Mouse (Mus musculus) forebrain, embryonic 16.5 days (tissue): Measurements from ENCODE around the gene Acss2. TPM values are rescaled to one million over a fixed set of nuclear protein-coding genes. Genes with fewer than 3 reads are reported as not detected.
A peak's percentile ranks its signal among the peaks of the same experiment; 100 is the strongest.

Source experiments
- ATAC-seq: fragments of 200-750 bp; cut with Nextera tagmentation; 2 replicates; pipeline ENCODE4 v1.8.0; 2017; ENCODE audit warnings: mild to moderate bottlenecking, moderate library complexity
- H3K27ac ChIP-seq: fragments of 300-500 bp; sonication (generic); 2 replicates; pipeline ENCODE4 v1.5.1; 2014; ENCODE audit warnings: low read length, control low read depth
- H3K27me3 ChIP-seq: fragments of 300-500 bp; sonication (generic); replicated peaks from 2 replicates; pipeline ENCODE4 v1.6.1; 2014; ENCODE audit warnings: low read length; ENCODE audit not compliant: control insufficient read depth, insufficient read depth
- H3K36me3 ChIP-seq: fragments of 300-500 bp; sonication (generic); 2 replicates; pipeline ENCODE4 v1.6.1; 2014; ENCODE audit not compliant: control insufficient read depth, insufficient read depth
- H3K4me1 ChIP-seq: fragments of 300-500 bp; sonication (generic); replicated peaks from 2 replicates; pipeline ENCODE4 v1.6.1; 2014; ENCODE audit warnings: low read length; ENCODE audit not compliant: control insufficient read depth, insufficient read depth
- H3K4me2 ChIP-seq: fragments of 300-500 bp; sonication (generic); 2 replicates; pipeline ENCODE4 v1.6.1; 2014; ENCODE audit warnings: mild to moderate bottlenecking, low read length, control low read depth
- H3K4me3 ChIP-seq: fragments of 300-500 bp; sonication (generic); replicated peaks from 2 replicates; pipeline ENCODE4 v1.5.1; 2014; ENCODE audit warnings: mild to moderate bottlenecking, low read length, control low read depth
- H3K9ac ChIP-seq: fragments of 300-500 bp; sonication (generic); replicated peaks from 2 replicates; pipeline ENCODE4 v1.6.1; 2014; ENCODE audit warnings: low read depth, low read length, control low read depth
- H3K9me3 ChIP-seq: fragments of 300-500 bp; sonication (generic); 2 replicates; pipeline ENCODE4 v1.6.1; 2016; ENCODE audit warnings: low read length; ENCODE audit not compliant: control insufficient read depth
- WGBS: fragments of 180-500 bp; shearing (Covaris S2); extraction: QIAGEN DNeasy Blood & Tissue Kit; methylation state at CpG from one replicate; pipeline ENCODE4 v1.1.7; 2014; 5-methylcytosine and 5-hydroxymethylcytosine counted together
- polyA plus RNA-seq: library from polyadenylated mRNA; unstranded; fragments of >200 nt; fragmentation: Nextera tagmentation; extraction: Ambion mirVana; gene quantifications from 2 replicates; pipeline ENCODE4 v1.2.1, GENCODE M21; 2015

The Acss2 gene
- 22.3 and 22.8 TPM in 2 replicates for polyA plus RNA-seq

DNA sequence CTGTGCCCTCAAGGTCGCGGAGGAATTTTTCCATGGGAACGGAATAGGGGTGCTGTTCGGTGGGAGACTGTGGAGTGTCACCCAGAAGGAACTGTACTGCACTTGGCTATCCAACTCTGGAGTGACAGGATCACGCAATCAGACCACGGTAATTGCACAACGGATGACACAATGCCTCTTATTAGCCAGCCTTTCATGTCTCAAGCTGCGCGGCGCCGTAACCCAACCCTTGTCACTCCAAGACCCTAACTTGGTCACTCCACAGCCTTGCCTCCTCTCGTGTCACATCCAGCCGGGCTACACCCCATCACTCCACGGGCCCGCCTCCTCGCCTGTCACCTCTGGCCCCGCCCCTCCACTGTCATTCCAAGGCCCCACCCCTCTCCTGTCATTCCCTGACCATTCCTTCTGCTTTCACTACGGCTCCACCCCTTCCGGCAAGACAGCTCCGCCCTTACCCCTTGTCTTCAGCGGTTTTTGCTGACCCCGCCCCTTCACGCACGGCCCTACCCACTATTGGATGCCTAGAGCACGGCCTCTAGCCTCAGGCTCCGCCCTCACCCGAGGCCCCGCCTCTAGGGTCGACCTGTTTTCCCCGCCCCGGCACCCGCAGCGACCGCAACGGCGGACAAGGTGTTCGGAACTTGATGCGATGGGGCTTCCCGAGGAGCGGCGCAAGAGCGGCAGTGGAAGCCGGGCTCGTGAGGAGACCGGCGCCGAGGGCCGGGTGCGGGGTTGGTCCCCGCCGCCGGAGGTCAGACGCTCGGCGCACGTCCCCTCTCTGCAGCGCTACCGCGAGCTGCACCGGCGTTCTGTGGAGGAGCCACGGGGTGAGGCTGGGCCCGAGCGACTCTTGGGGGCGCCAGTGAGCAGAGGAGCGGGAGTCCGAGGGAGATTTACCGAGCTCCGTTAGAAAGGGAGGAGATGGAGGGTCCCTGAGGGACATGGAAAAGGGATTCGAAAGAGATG is at the start of gene Acss2, which contains the start of gene Ggt7:
Gene Acss2, plus strand, starts transcription at position 494 of the 969 bp plus-strand sequence.
Gene Ggt7, minus strand, starts transcription at position 783 of the 969 bp plus-strand sequence.
- WGBS: 3% methylated on average over 68 of the region's 70 CpGs

DNA sequence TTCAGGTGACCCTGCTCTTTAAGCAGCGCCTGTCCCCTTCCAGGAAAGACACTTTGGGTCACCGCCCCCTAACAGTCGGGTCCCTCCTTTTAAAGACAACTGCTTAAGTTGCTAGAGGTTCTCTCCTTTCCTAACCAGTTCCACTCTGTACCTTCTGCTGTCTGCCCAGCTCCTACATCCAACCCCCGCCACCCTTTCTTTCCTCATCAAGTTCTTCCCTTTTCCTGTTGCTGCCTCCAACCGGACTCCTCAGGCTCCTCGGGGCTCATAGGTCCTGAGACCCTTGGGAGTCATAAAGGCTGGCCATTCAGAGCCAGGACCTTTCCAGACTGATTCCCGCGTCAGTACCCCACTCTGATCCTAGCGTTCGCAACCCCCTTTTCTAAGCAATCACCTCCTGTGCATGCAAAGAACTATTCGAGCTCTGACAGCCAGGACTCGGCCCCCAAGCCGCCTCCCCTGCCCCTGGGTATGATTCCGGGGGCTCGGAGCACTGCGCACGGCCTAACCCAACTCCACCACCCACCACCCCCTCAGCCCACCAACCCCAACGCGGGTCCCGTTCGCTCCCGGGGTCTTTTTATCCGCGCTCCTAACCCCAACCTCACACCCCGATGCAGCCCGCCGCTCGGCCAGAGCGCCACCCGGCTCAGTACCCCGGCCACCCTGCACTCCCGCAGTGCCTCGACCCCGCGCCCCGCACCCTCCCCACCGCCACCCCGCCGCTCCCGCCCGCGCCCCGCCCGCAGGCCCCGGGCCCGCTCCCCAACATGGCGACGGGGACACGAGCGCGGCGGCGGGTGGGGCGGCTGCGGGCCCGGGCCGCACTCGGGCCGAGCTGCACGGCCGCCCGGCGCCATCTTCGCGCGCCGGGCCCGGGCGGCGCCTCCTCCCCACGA is 44.8 kb upstream of the Acss2 start:
- under 1% methylated on average over 70 of the region's 71 CpGs for WGBS
- peak overlapping the region; percentile 86 for H3K4me2 ChIP-seq

More for the DNA sequence above, at the start of gene Acss2, which contains the start of gene Ggt7:
- Histone ChIP-seq H3K36me3 (no peaks in the 10 kb centered on the region), H3K4me1 (peaks cover 29% of the 10 kb centered on the region), H3K9me3 (no peaks in the 10 kb centered on the region), H3K9ac (peak within 1 kb of the TSS; percentile 73), H3K27ac (peak within 1 kb of the TSS; percentile 66), H3K4me3 (peak within 1 kb of the TSS; percentile 78), H3K4me2 (peak within 1 kb of the TSS; percentile 73), H3K27me3 (no peaks in the 10 kb centered on the region)
- peak; percentile 98 for ATAC-seq

DNA sequence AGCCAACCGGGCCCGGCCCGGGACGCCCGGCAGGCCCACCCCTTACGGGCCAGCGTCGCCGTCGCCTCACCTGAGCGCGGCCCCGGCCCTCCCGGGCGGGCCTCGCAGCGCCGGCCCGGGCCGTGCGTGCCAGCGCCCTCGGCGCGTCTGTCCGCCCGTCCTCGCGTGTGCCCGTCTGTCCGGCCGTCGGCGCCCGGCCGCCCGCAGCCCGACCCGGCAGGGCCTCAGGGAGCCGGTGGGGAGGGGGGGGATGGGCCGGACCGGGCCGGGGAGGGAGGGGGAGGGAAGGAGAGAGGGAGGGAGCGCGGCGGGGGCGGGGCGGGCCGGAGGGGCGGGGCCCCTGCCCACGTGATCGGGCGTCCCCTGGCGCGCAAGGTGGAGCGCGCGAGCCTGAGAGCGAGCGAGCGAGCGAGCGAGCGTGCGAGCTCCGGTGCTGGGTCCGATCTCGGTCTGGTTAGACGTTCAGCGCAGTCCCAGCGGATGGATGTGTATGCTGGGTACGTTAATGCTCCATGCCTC is 44.1 kb upstream of the Acss2 start, which contains the start of gene Ncoa6:
Gene Ncoa6, minus strand, starts transcription at position 325 of the 519 bp plus-strand sequence.
- ATAC-seq: peak; percentile 82
- Histone ChIP-seq H3K27ac (peak within 1 kb of the TSS; percentile 86), H3K9me3 (no peaks in the 10 kb centered on the region), H3K27me3 (no peaks in the 10 kb centered on the region), H3K9ac (peak within 1 kb of the TSS; percentile 97), H3K36me3 (no peaks in the 10 kb centered on the region), H3K4me2 (peak within 1 kb of the TSS; percentile 86), H3K4me3 (peak within 1 kb of the TSS; percentile 86), H3K4me1 (peaks cover 31% of the 10 kb centered on the region)
- under 1% methylated on average over 48 of the region's 72 CpGs for WGBS

More for the DNA sequence above, 44.8 kb upstream of the Acss2 start:
- ATAC-seq: peak; percentile 3
- peaks cover 31% of the 10 kb centered on the region for H3K4me1 ChIP-seq
- H3K4me3 ChIP-seq: peak overlapping the region; percentile 86
- H3K9ac ChIP-seq: peak overlapping the region; percentile 97
- no peaks in the 10 kb centered on the region for H3K36me3 ChIP-seq
- peak overlapping the region; percentile 86 for H3K27ac ChIP-seq
- H3K9me3 ChIP-seq: no peaks in the 10 kb centered on the region
- H3K27me3 ChIP-seq: no peaks in the 10 kb centered on the region

DNA sequence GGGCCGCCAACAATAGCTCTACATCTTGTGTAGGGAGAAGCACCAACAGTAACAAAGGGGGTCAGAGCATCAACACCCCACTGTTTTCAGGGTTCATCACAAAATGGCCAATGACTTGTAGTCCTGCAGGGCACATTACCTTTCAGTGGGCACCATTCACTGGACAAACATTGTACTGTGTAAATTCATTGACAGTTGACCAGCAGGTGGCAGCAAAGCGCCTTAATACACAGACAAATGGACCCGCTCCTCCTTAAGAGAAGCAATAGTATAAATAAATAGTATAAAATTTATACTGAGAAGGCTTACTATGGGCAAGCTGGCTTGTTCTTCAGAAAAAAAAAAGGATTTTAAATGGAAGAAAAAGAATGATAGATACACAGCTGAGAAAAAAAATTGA is 35.7 kb upstream of the Acss2 start:
- ATAC-seq: no peak
- H3K9me3 ChIP-seq: no peaks in the 10 kb centered on the region
- no peak overlapping the region for H3K4me2 ChIP-seq
- H3K4me1 ChIP-seq: no peaks in the 10 kb centered on the region
- WGBS: 41% methylated on average over 3 of the region's 3 CpGs
- no peak overlapping the region for H3K4me3 ChIP-seq
- H3K36me3 ChIP-seq: no peaks in the 10 kb centered on the region
- H3K9ac ChIP-seq: no peak overlapping the region
- H3K27me3 ChIP-seq: no peaks in the 10 kb centered on the region
- H3K27ac ChIP-seq: no peak overlapping the region

DNA sequence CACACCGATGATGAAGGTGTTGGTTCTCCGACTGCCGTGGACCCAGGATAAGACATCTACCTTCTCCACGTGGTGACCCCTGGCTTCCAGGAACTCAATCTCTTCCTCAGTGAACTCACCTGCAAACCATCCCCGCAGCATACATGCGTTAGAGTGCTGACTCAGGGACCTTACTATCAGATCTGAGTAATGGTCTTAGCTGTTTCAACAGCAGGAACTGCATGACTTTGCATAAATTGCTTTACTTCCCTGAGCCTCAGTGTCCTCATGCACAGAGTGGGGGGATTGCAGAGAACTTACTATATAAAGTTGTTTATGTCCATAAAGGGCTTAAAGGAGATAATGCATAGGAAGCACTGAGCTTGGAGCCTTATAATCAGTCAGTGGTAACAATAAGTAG is 26.8 kb upstream of the Acss2 start:
- H3K4me1 ChIP-seq: no peaks in the 10 kb centered on the region
- H3K9ac ChIP-seq: no peak overlapping the region
- no peak for ATAC-seq
- H3K9me3 ChIP-seq: no peaks in the 10 kb centered on the region
- WGBS: 96% methylated on average over 6 of the region's 6 CpGs
- peaks cover 7% of the 10 kb centered on the region for H3K36me3 ChIP-seq
- H3K4me3 ChIP-seq: no peak overlapping the region
- H3K27ac ChIP-seq: no peak overlapping the region
- no peak overlapping the region for H3K4me2 ChIP-seq
- H3K27me3 ChIP-seq: no peaks in the 10 kb centered on the region

DNA sequence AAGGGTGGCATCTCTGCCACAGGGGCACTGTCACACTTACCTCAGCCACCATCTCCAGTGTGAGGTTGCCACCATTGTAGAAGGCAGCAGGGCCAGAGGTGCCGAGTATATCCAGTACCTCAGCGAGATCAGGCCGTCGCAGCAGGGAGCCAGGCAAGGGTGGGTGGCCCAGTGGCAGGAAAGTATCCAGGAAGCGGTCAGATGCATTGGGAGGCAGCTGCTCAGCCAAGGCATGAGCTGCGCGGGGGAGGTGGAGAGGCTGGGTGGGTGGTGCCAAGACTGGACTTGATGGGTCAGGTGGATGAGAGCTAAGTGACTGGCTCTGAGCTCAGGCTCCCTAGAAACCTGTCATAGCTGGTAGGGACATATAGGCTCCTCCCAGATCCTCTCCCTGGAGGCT is 15.2 kb upstream of the Acss2 start:
- Histone ChIP-seq H3K36me3 (peaks cover 9% of the 10 kb centered on the region), H3K9me3 (no peaks in the 10 kb centered on the region), H3K4me2 (no peak overlapping the region), H3K4me3 (no peak overlapping the region), H3K4me1 (peaks cover 3% of the 10 kb centered on the region; the same call in 1 of the 2 replicates), H3K9ac (no peak overlapping the region), H3K27ac (no peak overlapping the region), H3K27me3 (no peaks in the 10 kb centered on the region)
- 90% methylated on average over 7 of the region's 7 CpGs for WGBS
- no peak for ATAC-seq

DNA sequence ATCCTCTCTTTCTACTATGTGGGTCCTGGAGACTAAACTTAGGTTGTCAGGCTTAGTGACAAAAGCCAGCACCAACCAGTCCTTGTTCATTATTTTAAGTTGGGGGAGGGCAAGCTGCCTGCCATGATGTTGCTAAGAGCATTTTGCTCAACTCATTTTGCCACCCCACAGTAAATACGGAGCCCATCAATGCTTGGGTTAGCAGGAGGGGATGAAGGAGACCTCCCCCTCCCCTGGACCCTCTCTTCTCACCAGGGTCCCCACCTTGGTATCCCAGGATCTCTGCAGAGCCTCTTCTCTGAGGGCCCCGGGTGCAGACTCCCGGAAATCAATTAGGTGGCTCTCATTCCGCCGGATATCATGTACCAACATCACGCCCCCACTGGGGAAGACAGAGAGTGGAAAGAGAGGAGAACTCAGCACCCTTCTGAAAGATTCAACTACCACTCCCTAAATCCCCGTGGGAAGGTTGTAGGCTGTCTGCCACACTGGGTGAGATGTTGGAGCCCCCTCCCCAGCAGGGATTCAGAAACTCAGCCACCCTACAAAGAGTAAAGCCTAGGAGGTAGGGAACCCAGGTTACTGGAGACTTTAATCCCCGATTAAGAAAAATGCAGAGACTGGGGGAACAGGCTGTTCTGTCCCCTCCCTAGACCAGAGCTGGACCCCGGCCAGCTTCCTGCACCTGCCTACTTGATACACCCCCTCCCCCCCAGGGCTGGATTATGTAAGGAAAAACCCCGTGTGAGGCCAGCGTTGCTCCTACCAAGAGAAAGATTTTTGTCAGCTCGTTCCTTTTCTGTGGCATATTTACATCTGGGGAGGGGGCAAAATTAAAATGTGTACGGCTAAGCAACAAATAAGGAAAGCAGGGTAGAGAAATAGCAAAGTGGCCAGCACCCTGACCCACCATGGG is 13.1 kb upstream of the Acss2 start:
- Histone ChIP-seq H3K9ac (no peak overlapping the region), H3K27ac (no peak overlapping the region), H3K4me1 (peaks cover 6% of the 10 kb centered on the region; the same call in 1 of the 2 replicates), H3K9me3 (no peaks in the 10 kb centered on the region), H3K4me3 (no peak overlapping the region), H3K27me3 (no peaks in the 10 kb centered on the region), H3K4me2 (no peak overlapping the region), H3K36me3 (peaks cover 2% of the 10 kb centered on the region; the same call in 1 of the 2 replicates)
- 40% methylated on average over 13 of the region's 13 CpGs for WGBS
- no peak for ATAC-seq

DNA sequence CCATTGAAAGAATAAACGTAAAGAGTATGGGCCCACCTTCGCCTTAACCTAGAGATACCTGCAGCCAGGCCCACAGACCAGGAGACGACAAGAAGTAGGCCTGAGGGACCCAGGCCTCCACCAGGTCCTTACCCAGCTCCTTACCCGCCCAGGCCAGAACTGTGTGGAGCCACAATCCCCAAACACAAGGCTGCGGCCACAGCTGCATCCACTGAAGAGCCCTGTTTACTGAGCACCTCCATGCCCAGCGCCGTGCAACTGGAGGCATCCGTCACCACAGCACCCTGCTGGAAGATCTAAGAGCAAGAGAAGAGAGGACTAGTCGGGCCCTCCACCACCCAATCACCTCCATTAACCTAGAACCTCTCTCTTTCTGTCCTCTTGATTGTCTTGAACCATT is 11.9 kb upstream of the Acss2 start:
- peaks cover 6% of the 10 kb centered on the region; the same call in 1 of the 2 replicates for H3K4me1 ChIP-seq
- H3K27ac ChIP-seq: no peak overlapping the region
- no peaks in the 10 kb centered on the region for H3K9me3 ChIP-seq
- ATAC-seq: no peak
- H3K27me3 ChIP-seq: no peaks in the 10 kb centered on the region
- WGBS: 90% methylated on average over 9 of the region's 9 CpGs
- H3K9ac ChIP-seq: no peak overlapping the region
- peaks cover 2% of the 10 kb centered on the region; the same call in 1 of the 2 replicates for H3K36me3 ChIP-seq
- no peak overlapping the region for H3K4me2 ChIP-seq
- no peak overlapping the region for H3K4me3 ChIP-seq
